Mouse (Mus musculus): ENCODE measurements around the gene Mrps5. TPM values are rescaled to one million over a fixed set of nuclear protein-coding genes. Genes with fewer than 3 reads are reported as not detected.

The Mrps5 gene
- total and polyA plus RNA-seq, 3 experiments: 124 to 1,057 (median 124) TPM

- no peak overlapping the region for H3K4me3 ChIP-seq (ENCODE audit: control insufficient read depth in 1 of 2, insufficient read depth in 1 of 2, low read depth in 2 of 2, low read length in 2 of 2)
- H3K9ac ChIP-seq (ENCODE audit: control insufficient read depth, low read depth, low read length, poor library complexity, severe bottlenecking): no peak overlapping the region
- no peak for DNase-seq (ENCODE audit: low read depth, low spot score)
These were observed 32.3 kb downstream of the Mrps5 start for GRCm38 (mm10) chr2:127619311-127619710.

DNA sequence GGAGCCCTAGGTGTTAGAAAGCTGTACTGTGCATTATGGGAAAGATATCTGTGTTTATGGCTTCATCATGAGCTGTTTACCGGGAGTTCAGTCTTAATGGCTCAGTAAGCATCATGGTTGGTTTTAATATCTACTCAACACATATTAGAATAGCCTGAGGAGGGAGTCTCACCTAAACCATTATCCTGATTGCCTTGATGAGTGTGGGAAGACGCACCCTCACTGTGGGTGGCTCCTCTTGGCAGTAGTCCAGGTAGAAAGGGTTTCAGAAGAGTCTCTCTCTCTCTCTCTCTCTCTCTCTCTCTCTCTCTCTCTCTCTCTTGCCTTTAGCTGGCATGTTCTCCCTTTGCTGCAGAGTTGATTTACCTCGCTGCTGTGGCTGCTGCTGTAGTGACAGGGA, 35.0 kb downstream of the Mrps5 start:
- TF ChIP-seq JUND (IDR thresholded peaks at IDR 0.05; ENCODE audit: low read depth, low read length) (peak; percentile 91; the same call in 1 of the 2 replicates), MAFK (IDR thresholded peaks at IDR 0.05; ENCODE audit: borderline replicate concordance, low read depth, low read length) (no peak), ZMIZ1 (IDR thresholded peaks at IDR 0.05; ENCODE audit: low read depth, low read length) (no peak)
- H3K4me1 ChIP-seq (ENCODE audit: control insufficient read depth in 1 of 2, insufficient read depth in 2 of 2, low read length in 2 of 2): no peaks in the 10 kb centered on the region

More at GRCm38 (mm10) chr2:127619311-127619710, 32.3 kb downstream of the Mrps5 start:
- TF ChIP-seq USF1 (IDR thresholded peaks at IDR 0.05; ENCODE audit: low read depth, low read length): no peak
- TF ChIP-seq POLR2AphosphoS5 (IDR thresholded peaks at IDR 0.05; ENCODE audit: borderline replicate concordance, low read depth, low read length): no peak
- no peak for TF ChIP-seq MYC (IDR thresholded peaks at IDR 0.05; ENCODE audit: low read depth, low read length)
- no peak for TF ChIP-seq TBP (IDR thresholded peaks at IDR 0.05; ENCODE audit: low read depth, low read length)
- TF ChIP-seq UBTF (IDR thresholded peaks at IDR 0.05; ENCODE audit: borderline replicate concordance, insufficient read depth, low read depth, low read length): no peak
- TF ChIP-seq GATA1 (IDR thresholded peaks at IDR 0.05; ENCODE audit: low read depth, low read length): no peak
- TF ChIP-seq RCOR1 (IDR thresholded peaks at IDR 0.05; ENCODE audit: low read depth, low read length): no peak
- Histone ChIP-seq H3K4me1 (ENCODE audit: control insufficient read depth in 1 of 2, insufficient read depth in 2 of 2, low read length in 2 of 2) (no peaks in the 10 kb centered on the region), H3K27ac (ENCODE audit: control insufficient read depth, low read depth, low read length) (no peak overlapping the region), H3K27me3 (ENCODE audit: control insufficient read depth in 1 of 2, insufficient read depth in 2 of 2, low read length in 2 of 2) (no peaks in the 10 kb centered on the region; a peak in 2 of 4 replicates), H3K79me2 (ENCODE audit: control insufficient read depth, insufficient read depth, low read length, poor library complexity) (no peaks in the 10 kb centered on the region), H3K36me3 (ENCODE audit: control insufficient read depth in 1 of 2, insufficient read depth in 2 of 2, low read length in 2 of 2) (no peaks in the 10 kb centered on the region), H3K9me3 (replicated peaks; ENCODE audit: insufficient read depth, low read length) (no peaks in the 10 kb centered on the region)

GRCm38 (mm10) chr2:127624786-127625185, 37.8 kb downstream of the Mrps5 start:
- no peaks in the 10 kb centered on the region for H3K79me2 ChIP-seq (ENCODE audit: control insufficient read depth, insufficient read depth, low read length, poor library complexity)
- H3K9ac ChIP-seq (ENCODE audit: control insufficient read depth, low read depth, low read length, poor library complexity, severe bottlenecking): no peak overlapping the region
- H3K27ac ChIP-seq (ENCODE audit: control insufficient read depth, low read depth, low read length): no peak overlapping the region
- no peak overlapping the region for H3K4me3 ChIP-seq (ENCODE audit: control insufficient read depth in 1 of 2, insufficient read depth in 1 of 2, low read depth in 2 of 2, low read length in 2 of 2)
- no peaks in the 10 kb centered on the region for H3K9me3 ChIP-seq (replicated peaks; ENCODE audit: insufficient read depth, low read length)
- no peaks in the 10 kb centered on the region for H3K36me3 ChIP-seq (ENCODE audit: control insufficient read depth in 1 of 2, insufficient read depth in 2 of 2, low read length in 2 of 2)
- no peak for DNase-seq (ENCODE audit: low read depth, low spot score)
- TF ChIP-seq MXI1 (IDR thresholded peaks at IDR 0.05; ENCODE audit: low read depth, low read length) (no peak), TAL1 (IDR thresholded peaks at IDR 0.05; ENCODE audit: low read length) (no peak), RAD21 (IDR thresholded peaks at IDR 0.05; ENCODE audit: low read depth, low read length) (no peak), HCFC1 (IDR thresholded peaks at IDR 0.05; ENCODE audit: low read depth, low read length) (no peak), NRF1 (IDR thresholded peaks at IDR 0.05; ENCODE audit: insufficient read depth, low read depth, low read length, poor library complexity, severe bottlenecking) (no peak), GABPA (IDR thresholded peaks at IDR 0.05; ENCODE audit: low read depth, low read length) (no peak), ETS1 (IDR thresholded peaks at IDR 0.05; ENCODE audit: low read depth, low read length) (no peak), POLR2AphosphoS2 (IDR thresholded peaks at IDR 0.05; ENCODE audit: low read length) (no peak), JUND (IDR thresholded peaks at IDR 0.05; ENCODE audit: low read depth, low read length) (no peak), KAT2A (conservative IDR thresholded peaks at IDR 0.05; ENCODE audit: low read depth, low read length) (no peak), CHD1 (IDR thresholded peaks at IDR 0.05; ENCODE audit: low read depth, low read length) (no peak), SIN3A (IDR thresholded peaks at IDR 0.05; ENCODE audit: low read length) (no peak), MYB (IDR thresholded peaks at IDR 0.05; ENCODE audit: low read depth, low read length) (no peak), TBP (IDR thresholded peaks at IDR 0.05; ENCODE audit: low read depth, low read length) (no peak), TCF12 (IDR thresholded peaks at IDR 0.05; ENCODE audit: low read depth, low read length) (no peak), MAZ (IDR thresholded peaks at IDR 0.05; ENCODE audit: low read depth, low read length) (no peak), POLR2A (IDR thresholded peaks at IDR 0.05; ENCODE audit: control insufficient read depth in 1 of 2, insufficient read depth in 1 of 2, low read depth in 1 of 2, low read length in 2 of 2, poor library complexity in 1 of 2) (no peak), POLR2AphosphoS5 (IDR thresholded peaks at IDR 0.05; ENCODE audit: borderline replicate concordance, low read depth, low read length) (no peak), NELFE (IDR thresholded peaks at IDR 0.05; ENCODE audit: low read depth, low read length) (no peak)
- H3K27me3 ChIP-seq (ENCODE audit: control insufficient read depth in 1 of 2, insufficient read depth in 2 of 2, low read length in 2 of 2): no peaks in the 10 kb centered on the region; a peak in 1 of 4 replicates
- no peaks in the 10 kb centered on the region for H3K4me1 ChIP-seq (ENCODE audit: control insufficient read depth in 1 of 2, insufficient read depth in 2 of 2, low read length in 2 of 2)

More for the DNA sequence above, 35.0 kb downstream of the Mrps5 start:
- Histone ChIP-seq H3K79me2 (ENCODE audit: control insufficient read depth, insufficient read depth, low read length, poor library complexity) (no peaks in the 10 kb centered on the region), H3K4me3 (ENCODE audit: control insufficient read depth in 1 of 2, insufficient read depth in 1 of 2, low read depth in 2 of 2, low read length in 2 of 2) (no peak overlapping the region), H3K9ac (ENCODE audit: control insufficient read depth, low read depth, low read length, poor library complexity, severe bottlenecking) (no peak overlapping the region), H3K27me3 (ENCODE audit: control insufficient read depth in 1 of 2, insufficient read depth in 2 of 2, low read length in 2 of 2) (no peaks in the 10 kb centered on the region; a peak in 1 of 4 replicates), H3K9me3 (replicated peaks; ENCODE audit: insufficient read depth, low read length) (no peaks in the 10 kb centered on the region), H3K36me3 (ENCODE audit: control insufficient read depth in 1 of 2, insufficient read depth in 2 of 2, low read length in 2 of 2) (no peaks in the 10 kb centered on the region), H3K27ac (ENCODE audit: control insufficient read depth, low read depth, low read length) (no peak overlapping the region)
- peak; percentile 40 for DNase-seq (ENCODE audit: low read depth, low spot score)

Data from MEL (cell line).